Mouse (Mus musculus) urinary bladder, postnatal 36 days (tissue): ENCODE results near the gene Ntn3.

ENCODE experiments used
- DNase-seq, 2 experiments: peaks; one replicate each; pipeline ENCODE4 v3.0.0; 2022; ENCODE audit warnings: low spot score in 2 of 2, mixed read lengths in 1 of 2

Ntn3 gene

GRCm38 (mm10) chr17:24211631-24212440 is 2.5 kb upstream of the Ntn3 start:
- peak in 1 of 2 experiments; percentile 44 for DNase-seq

GRCm38 (mm10) chr17:24210591-24210990 is 1.3 kb upstream of the Ntn3 start:
- DNase-seq: no peak

- no peak for DNase-seq
Measured at GRCm38 (mm10) chr17:24209916-24210240, 547 bp upstream of the Ntn3 start.

DNA sequence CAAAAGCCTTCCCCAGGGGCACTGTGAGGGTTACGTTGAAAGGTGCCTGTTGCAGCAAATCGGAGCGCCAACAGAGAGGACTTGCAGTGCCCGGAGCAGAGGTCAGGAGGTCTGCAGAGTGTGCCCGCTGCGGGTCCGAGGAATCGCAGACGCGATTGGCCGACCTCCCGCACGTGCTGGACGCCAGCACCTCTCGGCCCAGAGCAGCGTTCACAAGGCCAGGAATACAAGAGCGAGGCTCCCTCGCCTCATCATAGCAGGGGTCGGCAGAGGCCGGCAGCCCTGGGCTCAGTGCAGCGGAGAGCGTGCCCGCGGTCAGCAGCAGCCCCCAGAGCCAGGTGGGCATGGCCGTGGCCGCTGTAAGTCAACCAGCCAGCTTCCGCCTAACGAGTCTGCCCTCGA is 689 bp downstream of the Ntn3 start:
- DNase-seq: no peak

DNA sequence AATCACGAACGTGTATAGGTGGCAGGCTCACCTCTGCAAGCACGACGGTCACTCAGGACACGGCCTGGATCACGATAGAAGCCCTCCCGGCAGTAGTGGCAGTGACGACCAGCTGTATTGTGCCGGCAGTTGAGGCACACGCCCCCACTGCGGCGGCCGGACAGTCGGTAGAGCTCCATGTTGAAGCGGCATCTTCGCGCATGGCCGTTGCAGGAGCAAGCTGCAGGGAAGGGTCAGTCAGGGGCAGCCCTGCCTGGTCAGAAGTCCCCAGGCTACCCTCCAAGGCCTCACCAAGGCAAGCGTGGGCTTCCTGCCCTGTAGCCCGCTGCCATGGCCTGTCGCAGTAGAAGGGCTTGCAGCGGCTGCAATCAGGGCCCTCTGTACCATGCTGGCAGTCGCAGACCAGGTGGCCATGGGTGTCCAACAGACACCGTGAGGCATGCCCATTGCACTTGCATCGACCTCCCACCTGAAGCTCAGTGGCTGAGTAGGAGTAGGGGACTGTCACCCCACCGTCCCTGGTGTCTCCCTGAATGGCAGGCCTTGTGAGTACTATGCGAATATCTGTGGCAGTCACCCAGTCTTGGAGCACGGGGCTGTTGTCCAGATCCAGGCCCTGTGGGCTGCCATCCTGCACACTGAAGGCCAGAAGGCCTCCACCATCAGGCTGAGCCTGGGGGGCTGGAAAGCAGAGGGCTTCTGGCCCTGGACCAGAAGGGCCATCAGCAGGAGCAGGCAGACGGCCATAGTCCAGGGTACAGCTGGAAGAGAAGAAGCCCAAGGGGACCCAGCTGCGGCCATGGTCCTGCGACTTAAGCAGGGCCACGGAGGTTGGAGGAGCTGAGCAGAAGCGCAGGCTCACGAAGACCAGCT is 1.3 kb downstream of the Ntn3 start:
- no peak for DNase-seq

- DNase-seq: peak in 1 of 2 experiments; percentile 53
Measured at GRCm38 (mm10) chr17:24206451-24207351, 2.6 kb downstream of the Ntn3 start.

- no peak for DNase-seq
Measured at GRCm38 (mm10) chr17:24205908-24206361, 3.4 kb downstream of the Ntn3 start.

DNA sequence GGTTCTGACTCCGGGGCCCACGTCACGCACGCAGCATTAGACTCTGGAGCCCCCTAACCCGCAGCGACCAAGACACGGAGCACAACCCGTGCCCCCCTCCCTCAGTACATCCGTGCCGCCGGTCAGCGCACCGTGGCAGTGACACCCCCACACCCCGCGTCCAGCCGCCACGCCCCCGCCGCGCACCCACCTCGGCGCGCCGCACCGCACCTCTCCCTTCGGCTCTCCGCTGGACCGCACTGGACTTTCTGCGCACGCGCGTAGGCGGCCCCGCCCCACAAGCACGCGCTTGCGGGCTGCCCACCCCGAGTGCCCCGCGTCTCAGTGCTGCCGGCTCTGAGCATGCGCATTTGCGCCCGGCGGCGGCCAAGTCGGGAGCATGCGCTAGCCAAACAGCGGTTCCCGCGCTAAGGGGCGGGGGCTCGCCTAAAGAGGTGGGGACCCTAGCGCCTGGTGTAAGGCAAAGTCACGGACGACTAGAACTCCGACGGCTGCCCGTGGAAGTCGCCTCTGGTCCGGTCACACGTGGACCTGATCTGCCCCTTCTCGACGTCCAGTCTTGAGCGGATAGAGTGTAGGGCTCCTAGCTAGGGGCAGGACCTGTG is 3.9 kb downstream of the Ntn3 start, which contains the start of gene Tbc1d24:
Tbc1d24 (minus strand) TSS at position 279 of the 605 bp plus-strand sequence.
- DNase-seq: peak; percentile 86 to 88

- DNase-seq: no peak
Measured at GRCm38 (mm10) chr17:24204846-24205245, 4.5 kb downstream of the Ntn3 start.

DNA sequence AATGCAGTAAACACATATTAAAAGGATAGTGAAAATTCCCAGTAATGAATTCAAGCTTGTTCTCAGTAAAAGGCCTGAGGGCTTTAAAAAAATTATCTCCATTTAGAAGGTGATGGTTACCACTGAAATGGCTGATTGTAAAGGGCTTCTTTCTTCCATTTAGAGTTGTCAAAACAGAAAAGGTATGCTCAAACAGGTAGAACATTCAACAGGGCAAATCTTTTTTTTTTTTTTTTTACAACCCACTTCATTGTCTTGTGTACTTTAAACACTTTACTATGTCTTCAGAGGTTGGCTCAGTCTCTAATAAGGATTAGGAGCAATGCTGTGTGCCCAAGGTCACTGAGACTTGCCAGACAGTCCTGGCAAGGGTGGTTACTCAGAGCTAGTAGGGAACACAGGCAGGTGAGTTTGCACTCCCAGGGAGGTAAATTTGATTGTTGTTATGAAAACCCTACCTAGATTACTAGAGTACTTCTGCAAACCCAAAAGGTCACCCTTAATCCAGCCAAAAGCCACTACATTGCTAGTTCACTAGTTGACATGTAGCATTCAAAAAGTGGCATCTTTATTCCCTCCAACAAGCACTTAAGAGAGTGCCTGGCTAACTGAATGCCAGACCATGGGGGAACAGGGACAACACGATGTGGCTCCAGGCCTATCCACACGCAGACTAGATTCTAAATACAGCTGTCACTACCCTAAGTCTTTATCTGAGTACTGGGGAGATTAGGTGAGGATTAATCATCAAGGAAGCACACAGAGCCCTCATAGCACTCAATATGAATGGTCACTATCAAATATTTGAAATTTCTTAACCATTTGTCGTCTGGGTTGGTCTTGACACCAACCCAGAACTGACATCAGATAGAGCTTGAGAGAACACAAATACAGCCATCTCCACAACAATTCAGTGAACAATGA is 5.5 kb downstream of the Ntn3 start:
- no peak for DNase-seq

DNA sequence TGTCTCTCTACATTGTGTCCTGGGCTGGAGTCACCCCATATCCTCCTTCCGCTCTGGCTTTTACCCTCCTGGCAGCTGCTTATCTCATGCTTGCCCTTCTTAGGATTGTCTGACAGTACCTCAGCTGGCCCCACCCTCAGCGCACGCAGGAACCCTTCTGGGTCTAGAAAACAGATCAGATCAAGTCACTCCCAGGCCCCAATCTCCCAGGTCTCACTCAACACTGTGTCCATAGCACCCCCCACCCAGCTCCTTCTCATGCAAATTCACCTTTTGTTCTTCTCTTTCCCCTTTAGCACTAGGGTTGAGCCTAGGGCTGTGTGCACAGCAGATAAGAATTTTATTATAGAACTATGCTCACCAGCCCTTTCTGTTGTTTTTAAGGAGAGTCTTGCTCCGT is 6.3 kb downstream of the Ntn3 start:
- no peak for DNase-seq

GRCm38 (mm10) chr17:24201092-24201491 is 8.2 kb downstream of the Ntn3 start:
- DNase-seq: no peak

DNA sequence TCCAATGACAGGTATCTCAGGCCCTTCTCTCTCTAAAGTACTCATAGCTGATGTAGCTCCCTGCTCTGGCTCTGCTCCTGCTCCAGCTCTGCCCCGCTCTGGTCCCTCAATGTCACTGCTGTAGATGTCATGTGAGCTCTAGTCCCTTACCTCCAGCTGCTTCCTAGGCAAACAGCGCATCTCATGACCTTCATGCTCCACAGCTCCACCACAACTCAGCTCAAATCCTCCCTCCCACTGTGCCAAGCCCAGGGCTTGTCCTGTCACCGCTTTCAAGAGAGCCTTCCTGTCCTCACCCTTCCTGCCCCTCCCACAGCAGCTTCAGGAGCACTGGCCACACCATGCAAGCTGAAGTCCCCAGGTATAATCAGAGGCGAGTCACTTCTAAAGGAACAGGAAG is 9.6 kb downstream of the Ntn3 start:
- no peak for DNase-seq

- DNase-seq: no peak
Measured at GRCm38 (mm10) chr17:24199252-24199651, 10.1 kb downstream of the Ntn3 start.

- no peak for DNase-seq
Measured at GRCm38 (mm10) chr17:24197032-24197824, 12.1 kb downstream of the Ntn3 start.

GRCm38 (mm10) chr17:24195349-24195748 is 14.0 kb downstream of the Ntn3 start:
- no peak for DNase-seq

- DNase-seq: no peak
Measured at GRCm38 (mm10) chr17:24193769-24194168, 15.6 kb downstream of the Ntn3 start.

GRCm38 (mm10) chr17:24193268-24193667 is 16.1 kb downstream of the Ntn3 start:
- DNase-seq: no peak

DNA sequence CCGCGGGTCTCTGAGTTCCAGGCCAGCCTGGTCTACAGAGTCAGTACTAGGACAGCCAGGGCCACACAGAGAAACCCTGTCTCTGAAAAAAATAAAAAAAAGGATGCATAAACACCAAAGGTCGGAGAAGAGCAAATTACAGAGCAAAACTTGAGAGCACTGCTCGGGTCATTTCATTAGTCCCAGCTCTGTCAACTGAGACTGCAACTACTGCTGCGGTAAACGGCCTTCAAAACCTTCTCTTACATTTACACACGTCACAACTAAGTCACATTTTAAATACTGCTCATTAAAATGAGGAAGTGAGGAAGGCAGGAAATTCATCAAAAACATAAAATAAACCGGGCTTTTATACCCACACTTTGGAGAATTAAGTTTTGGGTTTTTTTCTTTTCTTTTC is 16.5 kb downstream of the Ntn3 start:
- DNase-seq: no peak
